Mouse (Mus musculus) left cerebral cortex, adult 8-10 months (tissue): ENCODE data around the gene Gnb1l. TPM values are rescaled to one million over a fixed set of nuclear protein-coding genes. Genes with fewer than 3 reads are reported as not detected.

Source experiments
- total RNA-seq, 4 experiments: library from RNA; stranded (reverse); gene quantifications; 2 replicates each; pipeline ENCODE4 v1.2.4; 2022

The Gnb1l gene
- total RNA-seq, 4 experiments from 2014 or later: 4.9 to 5.7 (median 5.3) TPM

Other genes with a start within 250 kb of the Gnb1l start
- gene Ranbp1, start 250.0 kb upstream of the Gnb1l start, total RNA-seq: 10 to 100 TPM; 83.1 to 99.0 (median 90.9) TPM
- not detected for gene Gm49776, start 240.4 kb upstream of the Gnb1l start, total RNA-seq
- gene Dgcr8, start 209.5 kb upstream of the Gnb1l start, total RNA-seq: 10 to 100 TPM; 35.5 to 42.7 (median 39.4) TPM
- 100 to 1,000 TPM; 135 to 145 (median 142) TPM for gene Tango2, start 150.6 kb upstream of the Gnb1l start, total RNA-seq
- 10 to 100 TPM; 34.2 to 42.1 (median 38.2) TPM for gene Arvcf, start 150.5 kb upstream of the Gnb1l start, total RNA-seq
- 10 to 100 TPM; 16.5 to 22.7 (median 19.1) TPM for gene Txnrd2, start 72.3 kb upstream of the Gnb1l start, total RNA-seq
- gene Comt, start 71.9 kb upstream of the Gnb1l start, total RNA-seq: 10 to 100 TPM; 92.9 to 97.2 (median 94.3) TPM
- gene Rtl10, start 188 bp downstream of the Gnb1l start, total RNA-seq: 1 to 10 TPM; 6.4 to 7.8 (median 7.6) TPM
- gene Tbx1, start 92.0 kb downstream of the Gnb1l start, total RNA-seq: 1 to 10 TPM; 1.0 to 2.1 (median 1.6) TPM
- 1 to 10 TPM in 1 of 4 experiments, under 1 TPM in 2, not detected in 1; 0.36 to 1.1 (median 0.93) TPM for gene Gp1bb, start 123.7 kb downstream of the Gnb1l start, total RNA-seq
- 100 to 1,000 TPM; 207 to 234 (median 219) TPM for gene Gm49601, start 127.7 kb downstream of the Gnb1l start, total RNA-seq
- 100 to 1,000 TPM; 759 to 812 (median 777) TPM for gene Sept5, start 131.2 kb downstream of the Gnb1l start, total RNA-seq